ENCODE assay signal across 8 mouse cellular contexts in genomic region chr7:101932551-101932950, GRCm38 (mm10). TPM values are rescaled to one million over a fixed set of nuclear protein-coding genes. Genes with fewer than 3 reads are reported as not detected.
DNase-seq lines count a peak whose midpoint lies in the region; ATAC-seq and TF ChIP-seq lines count a peak whose summit lies in the region.
"Had no signal": no experiment of that assay in that cellular context is flagged by ENCODE, and none has a peak within 500 bp of the region (broad histone marks: within the 10 kb centered on the region; RNA-seq: fewer than 3 reads in every experiment).

No protein-coding gene starts in this region.

- no peak for TF ChIP-seq CTCF in lung, adult 2 months (IDR thresholded peaks at IDR 0.05; ENCODE audit: insufficient read depth, low read length)

- peak overlapping the region; percentile 67; the same call in 1 of the 2 replicates for H3K9ac ChIP-seq in lung, embryonic 15.5 days
- H3K9ac ChIP-seq in forebrain, embryonic 12.5 days = no peak overlapping the region
- no peak overlapping the region for H3K9ac ChIP-seq in neural tube, embryonic 15.5 days (replicated peaks)

- no peak for TF ChIP-seq POLR2A in lung, adult 2 months (IDR thresholded peaks at IDR 0.05; ENCODE audit: borderline replicate concordance, extremely low read depth, low read depth, low read length)

- H3K9me3 ChIP-seq in lung, embryonic 15.5 days = no peaks in the 10 kb centered on the region
- H3K9me3 ChIP-seq in forebrain, embryonic 12.5 days = no peaks in the 10 kb centered on the region
- no peaks in the 10 kb centered on the region for H3K9me3 ChIP-seq in limb, embryonic 10.5 days (replicated peaks)
- H3K9me3 ChIP-seq in neural tube, embryonic 15.5 days (replicated peaks) = no peaks in the 10 kb centered on the region

- 0 out of 2 replicates have a peak overlapping the region, but pooled peaks have one; percentile 23 for H3K27ac ChIP-seq in lung, embryonic 15.5 days
- H3K27ac ChIP-seq in forebrain, embryonic 12.5 days = no peak overlapping the region
- H3K27ac ChIP-seq in limb, embryonic 10.5 days = no peak overlapping the region
- no peak overlapping the region for H3K27ac ChIP-seq in neural tube, embryonic 15.5 days (replicated peaks)

- peak overlapping the region; percentile 58 for H3K4me3 ChIP-seq in lung, embryonic 15.5 days
- H3K4me3 ChIP-seq in lung, adult 2 months (replicated peaks; ENCODE audit: extremely low read depth, low read depth, low read length) = no peak overlapping the region
- no peak overlapping the region for H3K4me3 ChIP-seq in forebrain, embryonic 12.5 days (replicated peaks)
- peak overlapping the region; percentile 86 for H3K4me3 ChIP-seq in limb, embryonic 10.5 days
- H3K4me3 ChIP-seq in neural tube, embryonic 15.5 days (replicated peaks) = 0 out of 2 replicates have a peak overlapping the region, but pooled peaks have one; percentile 8

- peak overlapping the region; percentile 72 for H3K4me2 ChIP-seq in lung, embryonic 15.5 days
- peak overlapping the region; percentile 73; the same call in 1 of the 2 replicates for H3K4me2 ChIP-seq in forebrain, embryonic 12.5 days
- H3K4me2 ChIP-seq in neural tube, embryonic 15.5 days = peak overlapping the region; percentile 81; the same call in 1 of the 2 replicates

- 64% methylated on average over 1 of the region's 1 CpGs for WGBS in lung, embryonic 15.5 days
- whole genome bisulfite sequencing in lung, adult 2 months = 35% methylated on average over 1 of the region's 1 CpGs
- 93% methylated on average over 1 of the region's 1 CpGs for WGBS in forebrain, embryonic 12.5 days
- 90% methylated on average over 1 of the region's 1 CpGs for WGBS in limb, embryonic 10.5 days
- 93% methylated on average over 1 of the region's 1 CpGs for WGBS in neural tube, embryonic 15.5 days

- DNase-seq in lung, adult 2 months = no peak
- no peak for DNase-seq in limb, embryonic 10.5 days (ENCODE audit: low spot score)
- no peak for DNase-seq in yolk sac, embryonic 10.5 days (ENCODE audit: low spot score)
- DNase-seq: cerebellum, adult 2 months had no signal

- no peaks in the 10 kb centered on the region for H3K27me3 ChIP-seq in lung, embryonic 15.5 days
- H3K27me3 ChIP-seq in forebrain, embryonic 12.5 days = no peaks in the 10 kb centered on the region
- H3K27me3 ChIP-seq in limb, embryonic 10.5 days (ENCODE audit: low read depth, poor library complexity, severe bottlenecking) = no peaks in the 10 kb centered on the region
- no peaks in the 10 kb centered on the region for H3K27me3 ChIP-seq in neural tube, embryonic 15.5 days (replicated peaks)

- no peaks in the 10 kb centered on the region for H3K36me3 ChIP-seq in lung, embryonic 15.5 days
- peaks cover 3% of the 10 kb centered on the region; the same call in 1 of the 2 replicates for H3K36me3 ChIP-seq in forebrain, embryonic 12.5 days (replicated peaks)
- H3K36me3 ChIP-seq in limb, embryonic 10.5 days = peaks cover 22% of the 10 kb centered on the region
- no peaks in the 10 kb centered on the region for H3K36me3 ChIP-seq in neural tube, embryonic 15.5 days

- H3K4me1 ChIP-seq in lung, embryonic 15.5 days = peaks cover 18% of the 10 kb centered on the region
- H3K4me1 ChIP-seq in lung, adult 2 months (ENCODE audit: control insufficient read depth, insufficient read depth, low read length) = no peaks in the 10 kb centered on the region; the same call in 1 of the 2 replicates
- peaks cover 23% of the 10 kb centered on the region for H3K4me1 ChIP-seq in forebrain, embryonic 12.5 days
- H3K4me1 ChIP-seq in limb, embryonic 10.5 days = peaks cover 21% of the 10 kb centered on the region
- peaks cover 35% of the 10 kb centered on the region for H3K4me1 ChIP-seq in neural tube, embryonic 15.5 days

- no peak for ATAC-seq in lung, embryonic 15.5 days (ENCODE audit: borderline replicate concordance, extremely low read depth, low FRiP score, low TSS enrichment)
- no peak for ATAC-seq in forebrain, embryonic 12.5 days (ENCODE audit: low FRiP score)
- no peak for ATAC-seq in neural tube, embryonic 15.5 days (ENCODE audit: low FRiP score)
- ATAC-seq in granulocyte monocyte progenitor cell, adult 5-6 weeks (replicated peaks; ENCODE audit: poor library complexity, severe bottlenecking) = no peak

RNA-seq across cellular contexts. Expression of gene Lrrc51, which starts 1.1 kb away (rescaled TPM):
- 11.8 and 13.5 TPM in 2 replicates for polyA plus RNA-seq in lung, embryonic 15.5 days (2015; fragmentation: Nextera tagmentation; extraction: Ambion mirVana)
- 28.9 and 36.5 TPM in 2 replicates for polyA plus RNA-seq in lung, adult 2 months (2012; rRNA removed)
- 6.5 and 7.3 TPM in 2 replicates for polyA plus RNA-seq in forebrain, embryonic 12.5 days (2016; fragmentation: Nextera tagmentation; extraction: Ambion mirVana)
- polyA plus RNA-seq in limb, embryonic 10.5 days (2016; fragmentation: Nextera tagmentation; extraction: Ambion mirVana) = 9.4 and 11.2 TPM in 2 replicates
- polyA plus RNA-seq in neural tube, embryonic 15.5 days (2015; fragmentation: Nextera tagmentation; extraction: Ambion mirVana) = 9.6 and 9.8 TPM in 2 replicates
- total RNA-seq in granulocyte monocyte progenitor cell, adult 5-6 weeks (2014; fragmentation: Nextera tagmentation) = 4.0 and 6.1 TPM in 2 replicates
- total RNA-seq in granulocyte monocyte progenitor cell, adult 5-6 weeks (2017) = 3.8 TPM in 1 of 2 replicates, not detected in the other

RNA-seq across cellular contexts. Expression of gene Numa1, which starts 1.4 kb away (rescaled TPM):
- 68.9 and 79.4 TPM in 2 replicates for polyA plus RNA-seq in lung, embryonic 15.5 days (2015; fragmentation: Nextera tagmentation; extraction: Ambion mirVana)
- polyA plus RNA-seq in lung, adult 2 months (2012; rRNA removed) = 80.1 and 93.4 TPM in 2 replicates
- 112 and 123 TPM in 2 replicates for polyA plus RNA-seq in forebrain, embryonic 12.5 days (2016; fragmentation: Nextera tagmentation; extraction: Ambion mirVana)
- 108 and 130 TPM in 2 replicates for polyA plus RNA-seq in limb, embryonic 10.5 days (2016; fragmentation: Nextera tagmentation; extraction: Ambion mirVana)
- 32.1 and 40.1 TPM in 2 replicates for polyA plus RNA-seq in neural tube, embryonic 15.5 days (2015; fragmentation: Nextera tagmentation; extraction: Ambion mirVana)
- 114 and 116 TPM in 2 replicates for total RNA-seq in granulocyte monocyte progenitor cell, adult 5-6 weeks (2014; fragmentation: Nextera tagmentation)
- total RNA-seq in granulocyte monocyte progenitor cell, adult 5-6 weeks (2017) = 153 and 204 TPM in 2 replicates

RNA-seq across cellular contexts. Expression of gene Tomt, which starts 26.4 kb away (rescaled TPM):
- 0.54 and 0.59 TPM in 2 replicates for polyA plus RNA-seq in lung, embryonic 15.5 days (2015; fragmentation: Nextera tagmentation; extraction: Ambion mirVana)
- 0.06 TPM in 1 of 2 replicates, not detected in the other for polyA plus RNA-seq in lung, adult 2 months (2012; rRNA removed)
- polyA plus RNA-seq in forebrain, embryonic 12.5 days (2016; fragmentation: Nextera tagmentation; extraction: Ambion mirVana) = 0.68 and 0.77 TPM in 2 replicates
- polyA plus RNA-seq in limb, embryonic 10.5 days (2016; fragmentation: Nextera tagmentation; extraction: Ambion mirVana) = 0.73 and 0.94 TPM in 2 replicates
- polyA plus RNA-seq in neural tube, embryonic 15.5 days (2015; fragmentation: Nextera tagmentation; extraction: Ambion mirVana) = 0.41 and 0.46 TPM in 2 replicates
- not detected in 2 replicates for total RNA-seq in granulocyte monocyte progenitor cell, adult 5-6 weeks (2014; fragmentation: Nextera tagmentation)
- 0.09 TPM in 1 of 2 replicates, not detected in the other for total RNA-seq in granulocyte monocyte progenitor cell, adult 5-6 weeks (2017)

RNA-seq across cellular contexts. Expression of gene Lamtor1, which starts 26.8 kb away (rescaled TPM):
- 165 and 170 TPM in 2 replicates for polyA plus RNA-seq in lung, embryonic 15.5 days (2015; fragmentation: Nextera tagmentation; extraction: Ambion mirVana)
- polyA plus RNA-seq in lung, adult 2 months (2012; rRNA removed) = 171 and 205 TPM in 2 replicates
- 129 and 134 TPM in 2 replicates for polyA plus RNA-seq in forebrain, embryonic 12.5 days (2016; fragmentation: Nextera tagmentation; extraction: Ambion mirVana)
- 180 and 181 TPM in 2 replicates for polyA plus RNA-seq in limb, embryonic 10.5 days (2016; fragmentation: Nextera tagmentation; extraction: Ambion mirVana)
- polyA plus RNA-seq in neural tube, embryonic 15.5 days (2015; fragmentation: Nextera tagmentation; extraction: Ambion mirVana) = 156 and 158 TPM in 2 replicates
- total RNA-seq in granulocyte monocyte progenitor cell, adult 5-6 weeks (2014; fragmentation: Nextera tagmentation) = 76.6 and 89.7 TPM in 2 replicates
- total RNA-seq in granulocyte monocyte progenitor cell, adult 5-6 weeks (2017) = 70.9 and 91.7 TPM in 2 replicates

Comparison
In these comparisons a context has a peak if more than half of its experiments do, and no peak if none do; other contexts are left out.
1. H3K4me3 ChIP-seq: peak in lung, embryonic 15.5 days (single experiment), limb, embryonic 10.5 days (single experiment) and neural tube, embryonic 15.5 days (single experiment); none in lung, adult 2 months (single experiment) and forebrain, embryonic 12.5 days (single experiment).
2. Peak in every context shown above with its lines, with median percentiles within 50 percentile points of each other: H3K4me2 ChIP-seq.